Mouse (Mus musculus) adrenal gland, adult 18-20 months (tissue): ENCODE measurements around the gene Camta1. TPM values are rescaled to one million over a fixed set of nuclear protein-coding genes. Genes with fewer than 3 reads are reported as not detected.

Source experiments
- DNase-seq, 2 experiments: peaks; one replicate each; pipeline ENCODE4 v3.0.0; 2021 to 2022; ENCODE audit warnings: low spot score in 2 of 2
- total RNA-seq, 2 experiments: library from RNA; stranded (reverse); gene quantifications; 1 replicate in 1 of 2; 2 replicates in 1 of 2; pipeline ENCODE4 v1.2.3; 2021

Camta1 gene
- total RNA-seq, 2 experiments from 2014 or later = 37.2 to 38.2 TPM

GRCm38 (mm10) chr4:151538446-151539166 lies 323.1 kb downstream of the Camta1 start:
- no peak for DNase-seq

DNA sequence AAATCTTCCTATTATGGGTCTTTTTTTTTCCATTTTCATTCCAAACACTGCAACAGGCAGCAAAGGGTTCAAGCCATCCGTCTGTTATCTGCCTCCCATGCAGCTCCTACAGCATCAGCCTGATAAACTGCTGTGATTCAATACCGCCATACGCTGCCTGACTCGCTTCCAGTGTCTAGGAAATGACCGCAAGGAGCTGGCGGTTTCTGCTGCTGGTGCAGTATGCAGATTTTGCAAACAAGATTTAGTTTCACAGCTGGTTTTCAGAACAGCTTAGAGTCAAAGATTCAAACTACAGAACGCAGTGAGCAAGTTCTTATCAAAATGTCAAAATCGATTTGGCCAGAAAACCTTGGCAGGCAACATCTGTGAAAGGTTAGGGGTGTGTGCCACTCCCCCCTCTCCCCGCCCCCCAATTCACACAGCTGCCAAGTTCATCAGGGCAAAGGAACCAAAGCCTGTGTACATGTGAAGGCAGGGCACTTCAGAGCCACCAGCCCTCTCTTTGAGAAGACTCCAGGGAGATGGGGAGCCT lies 325.7 kb downstream of the Camta1 start:
- DNase-seq = no peak

- no peak for DNase-seq
Observed at GRCm38 (mm10) chr4:151533451-151533850, 328.2 kb downstream of the Camta1 start.

DNA sequence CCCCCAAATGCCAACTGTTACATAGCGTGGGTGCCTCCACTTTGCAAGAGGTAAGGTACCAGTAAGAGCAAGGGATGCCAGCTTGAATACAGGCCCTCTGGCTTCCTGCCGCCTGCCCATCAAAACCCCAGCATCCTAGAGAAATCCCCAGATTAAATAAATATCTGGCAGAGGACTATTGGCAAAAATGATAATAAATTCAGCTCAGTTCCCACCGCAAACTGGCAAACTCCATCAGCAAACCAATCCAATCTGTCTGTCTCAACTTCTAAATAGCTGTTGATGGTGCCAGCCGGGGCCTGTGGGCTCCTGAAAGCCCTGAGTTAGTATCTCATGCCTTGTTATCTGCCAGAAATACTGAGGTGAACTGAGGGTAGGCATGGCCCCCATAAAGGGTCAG lies 333.2 kb downstream of the Camta1 start:
- no peak for DNase-seq

DNA sequence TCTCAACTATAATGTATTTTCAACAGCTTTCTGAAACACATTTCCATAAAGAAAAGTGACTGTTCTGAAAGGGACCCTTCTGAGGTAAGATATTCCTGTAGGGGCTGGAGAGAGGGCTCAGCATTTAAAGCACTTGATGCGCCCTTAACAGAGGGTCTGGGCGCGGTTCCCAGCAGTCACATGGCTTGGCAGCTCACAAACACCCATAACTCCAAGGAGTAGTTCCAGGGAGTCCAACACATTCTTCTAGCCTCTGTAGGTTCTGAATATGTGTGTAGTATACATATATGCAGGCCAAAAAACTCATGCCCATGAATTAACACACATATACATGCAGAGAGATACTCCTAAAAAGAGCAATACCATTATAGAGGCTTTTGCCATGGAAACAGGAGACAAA lies 333.9 kb downstream of the Camta1 start:
- no peak for DNase-seq

- no peak for DNase-seq
Observed at GRCm38 (mm10) chr4:151520103-151520502, 341.6 kb downstream of the Camta1 start.

- no peak for DNase-seq
Observed at GRCm38 (mm10) chr4:151519011-151519410, 342.7 kb downstream of the Camta1 start.

- DNase-seq = no peak
Observed at GRCm38 (mm10) chr4:151516998-151517799, 344.5 kb downstream of the Camta1 start.

DNA sequence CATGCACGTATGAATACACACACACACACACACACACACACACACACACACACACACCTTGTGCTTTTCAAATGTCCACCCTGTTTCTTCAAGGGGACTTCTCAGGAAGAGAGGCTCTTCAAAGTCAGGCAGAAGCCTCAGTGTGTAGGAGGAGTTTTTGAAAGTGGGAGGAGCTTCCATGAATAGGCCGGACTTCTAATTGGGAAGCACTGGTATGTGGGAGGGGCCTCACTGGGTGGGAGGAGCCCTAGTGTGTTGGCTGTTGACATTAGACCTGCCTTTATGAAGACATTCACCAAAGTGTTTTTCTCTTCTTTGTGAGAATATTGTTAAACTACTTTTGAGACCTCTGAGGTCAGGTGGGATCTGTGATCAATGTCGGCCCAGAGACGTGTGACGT lies 346.4 kb downstream of the Camta1 start:
- DNase-seq = no peak

DNA sequence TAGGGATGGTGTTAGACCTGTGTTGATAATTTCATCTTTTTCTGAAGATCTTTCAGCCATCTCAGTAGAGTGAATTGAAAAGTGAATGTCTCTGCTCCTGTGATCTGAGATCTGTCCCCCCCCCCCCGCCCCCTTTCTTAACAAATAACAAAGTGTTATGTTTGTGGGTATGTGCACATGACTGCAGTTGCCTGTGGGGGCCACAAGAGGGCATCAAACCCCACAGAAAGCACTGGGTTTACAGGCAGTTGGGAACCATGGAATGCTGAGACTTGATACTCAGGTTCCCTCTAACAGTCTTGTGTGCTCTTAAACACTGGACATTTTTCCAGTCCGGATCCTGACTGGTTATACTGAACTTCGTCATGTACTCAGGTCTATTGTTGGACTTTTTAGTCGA lies 350.6 kb downstream of the Camta1 start:
- no peak for DNase-seq

GRCm38 (mm10) chr4:151510417-151510816 lies 351.3 kb downstream of the Camta1 start:
- no peak for DNase-seq

DNA sequence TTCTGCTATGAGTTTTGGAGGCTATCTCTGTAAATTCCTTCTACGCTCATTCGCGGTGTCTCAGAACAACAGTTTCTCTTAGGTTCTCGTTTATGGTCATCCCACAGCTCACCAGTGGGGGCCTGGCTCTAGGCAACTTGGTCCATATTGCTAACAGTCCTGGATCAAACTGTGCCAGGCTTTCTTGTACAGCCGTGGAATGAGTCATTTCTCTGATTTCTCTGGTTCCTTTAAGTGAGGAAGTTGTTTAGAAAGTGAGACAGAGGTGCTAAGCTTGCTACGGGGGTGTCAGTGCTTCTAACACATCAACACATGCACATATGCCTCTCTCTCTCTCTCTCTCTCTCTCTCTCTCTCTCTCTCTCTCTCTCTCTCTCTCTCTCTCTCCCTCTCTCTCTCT lies 355.0 kb downstream of the Camta1 start:
- DNase-seq = no peak

- DNase-seq = no peak
Observed at GRCm38 (mm10) chr4:151498481-151499276, 363.0 kb downstream of the Camta1 start.

DNA sequence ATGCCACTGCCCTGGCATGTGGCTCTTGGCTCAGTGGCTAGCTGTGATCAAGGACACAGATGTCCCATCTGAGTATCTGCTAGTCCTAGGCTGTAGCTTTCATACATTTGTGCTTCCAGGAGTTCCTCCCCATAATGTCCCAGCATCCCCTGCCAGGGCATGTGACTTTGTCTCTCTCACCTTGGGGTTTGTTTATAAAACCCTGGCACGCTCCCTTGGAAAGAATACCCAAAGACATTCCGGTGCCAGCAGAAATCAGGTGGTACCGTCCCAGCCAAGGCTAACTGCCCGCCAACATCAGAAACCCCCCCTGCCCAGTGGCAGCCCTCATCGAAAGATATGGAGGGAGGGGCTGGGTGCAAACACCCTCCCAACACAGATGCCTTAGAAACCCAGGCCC lies 365.1 kb downstream of the Camta1 start:
- DNase-seq = no peak

- DNase-seq = no peak
Observed at GRCm38 (mm10) chr4:151495276-151495882, 366.3 kb downstream of the Camta1 start.

GRCm38 (mm10) chr4:151492786-151493185 lies 368.9 kb downstream of the Camta1 start:
- DNase-seq = no peak

DNA sequence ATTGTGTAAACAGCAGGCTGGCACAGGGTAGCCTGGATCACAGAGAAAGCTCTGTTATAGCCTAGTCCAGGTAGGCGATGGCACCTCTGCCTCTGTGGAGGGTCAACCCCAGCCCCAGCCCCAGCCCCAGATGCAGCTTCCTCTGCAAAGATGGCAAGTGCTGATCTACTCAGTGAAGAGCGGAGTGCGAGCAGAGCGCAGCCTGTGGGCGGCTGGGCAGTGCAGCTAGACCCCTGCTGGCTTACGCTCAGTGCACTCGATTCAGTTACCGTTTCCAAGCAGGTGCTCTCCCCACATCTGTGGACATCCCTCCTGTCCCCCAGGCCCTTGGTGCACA lies 377.7 kb downstream of the Camta1 start:
- no peak for DNase-seq

GRCm38 (mm10) chr4:151483299-151483976 lies 378.2 kb downstream of the Camta1 start:
- DNase-seq = peak; percentile 38 to 56

DNA sequence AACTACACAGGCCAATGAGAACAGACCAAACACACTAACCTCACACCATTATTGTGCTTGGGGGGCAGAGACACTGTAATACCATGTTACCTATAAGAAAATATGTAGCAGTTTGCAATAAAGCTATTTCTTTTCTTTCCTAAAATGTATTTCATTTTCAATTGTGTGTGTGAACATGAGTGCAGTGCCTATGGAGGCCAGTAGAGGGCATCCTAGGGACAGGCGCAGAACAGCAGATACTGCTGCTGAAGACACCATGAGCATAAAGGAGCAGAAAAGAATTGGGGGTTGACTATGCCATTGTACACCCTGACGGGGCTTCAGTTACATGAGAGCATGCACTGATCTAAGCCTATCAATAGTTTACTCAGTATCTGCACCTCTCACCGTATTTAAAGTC lies 380.7 kb downstream of the Camta1 start:
- DNase-seq = no peak

DNA sequence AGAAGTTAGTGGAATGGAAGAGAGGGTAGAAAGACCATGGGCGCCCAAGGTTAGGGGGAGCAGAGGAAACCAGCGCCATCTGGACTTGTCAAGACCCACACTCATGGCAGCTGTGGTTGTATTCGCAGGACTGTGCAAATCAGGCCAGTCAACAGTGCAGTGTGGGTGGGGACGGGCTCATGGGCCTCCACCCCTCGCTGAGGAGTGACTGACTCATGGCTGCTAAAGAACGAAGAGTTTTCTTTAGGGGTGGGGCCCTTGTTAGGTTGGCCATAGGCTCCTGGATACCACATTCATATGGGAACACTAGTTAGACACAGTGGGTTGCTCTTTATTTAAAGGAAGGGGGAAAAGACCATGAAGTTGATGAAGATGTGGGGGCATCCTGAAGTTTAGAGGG lies 383.7 kb downstream of the Camta1 start:
- no peak for DNase-seq
